ENCODE assay signal across 16 mouse cellular contexts in the genomic region with DNA sequence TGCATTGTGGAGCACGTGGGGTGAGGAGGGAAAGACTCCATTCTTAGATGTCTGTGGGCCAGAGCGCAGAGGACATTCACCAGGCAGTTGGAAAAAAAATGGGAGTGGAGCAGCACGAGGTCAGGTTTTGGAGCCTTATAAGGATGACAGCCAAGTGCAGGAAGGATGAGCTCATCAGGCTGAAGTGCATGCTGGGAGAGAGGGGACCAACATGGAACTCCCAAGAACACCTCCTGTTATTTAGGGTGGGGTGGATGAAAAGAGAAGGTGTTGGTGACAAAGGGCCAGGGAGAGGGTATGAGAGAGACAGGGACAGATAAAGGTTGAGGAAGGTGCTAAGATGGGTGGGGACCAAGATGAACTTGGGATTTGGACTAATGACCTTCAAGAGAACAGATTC.
"Had no signal": no experiment of that assay in that cellular context is flagged by ENCODE, and none has a peak within 500 bp of the region (broad histone marks: within the 10 kb centered on the region; RNA-seq: fewer than 3 reads in every experiment).

No protein-coding gene starts in this region.

- H3K4me3 ChIP-seq: midbrain, embryonic 13.5 days; midbrain, embryonic 15.5 days; neural tube, embryonic 13.5 days; neural tube, embryonic 15.5 days had no signal

- H3K9me3 ChIP-seq: midbrain, embryonic 13.5 days; midbrain, embryonic 15.5 days; neural tube, embryonic 13.5 days; neural tube, embryonic 15.5 days had no signal

- DNase-seq: lung, adult 18-20 months; lung, embryonic 14.5 days; lung, postnatal 10 days; lung, postnatal 4 days; retina, postnatal 1 day; right cerebral cortex, adult 18-20 months; right cerebral cortex, postnatal 25 days; right cerebral cortex, postnatal 4 days; spleen, adult 18-20 months; thymus, adult 18-20 months; thymus, postnatal 25 days; thymus, postnatal 4 days had no signal

- H3K36me3 ChIP-seq: midbrain, embryonic 13.5 days; midbrain, embryonic 15.5 days; neural tube, embryonic 13.5 days; neural tube, embryonic 15.5 days had no signal
